In the genomic region with DNA sequence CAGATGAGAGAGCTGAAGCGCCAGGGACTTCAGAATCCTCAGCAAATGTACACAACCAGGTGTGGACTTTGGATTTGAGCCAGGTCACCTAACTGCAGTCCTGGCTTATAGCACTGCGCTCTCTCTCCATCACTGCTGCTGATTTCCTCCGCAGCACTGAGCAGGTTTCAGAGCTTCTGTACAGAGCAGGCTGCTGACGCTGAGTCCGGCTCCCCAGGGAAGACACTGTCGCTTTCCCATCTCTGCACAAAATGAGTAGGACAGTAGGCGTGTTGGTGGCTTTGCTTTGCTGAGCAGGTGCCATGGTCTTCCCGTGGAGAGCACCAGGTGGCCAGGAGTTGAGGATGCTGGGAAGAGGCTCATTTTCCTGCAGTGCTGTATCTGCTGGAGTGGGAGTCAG, we compare ENCODE assay signal across 27 mouse cellular contexts.
DNase-seq lines count a peak whose midpoint lies in the region; ATAC-seq and TF ChIP-seq lines count a peak whose summit lies in the region.
"Had no signal": no experiment of that assay in that cellular context is flagged by ENCODE, and none has a peak within 500 bp of the region (broad histone marks: within the 10 kb centered on the region; RNA-seq: fewer than 3 reads in every experiment).

No protein-coding gene starts in this region.

- TF ChIP-seq CTCF in midbrain, postnatal 0 days (IDR thresholded peaks at IDR 0.05) = no peak

- H3K9ac ChIP-seq in embryonic facial prominence, embryonic 14.5 days (ENCODE audit: low read depth, low read length) = no peak overlapping the region
- H3K9ac ChIP-seq in midbrain, postnatal 0 days (replicated peaks; ENCODE audit: low read length, poor library complexity, severe bottlenecking) = no peak overlapping the region
- no peak overlapping the region for H3K9ac ChIP-seq in midbrain, embryonic 16.5 days (ENCODE audit: low read depth, low read length)
- H3K9ac ChIP-seq in hindbrain, embryonic 15.5 days = no peak overlapping the region
- H3K9ac ChIP-seq: embryonic facial prominence, embryonic 15.5 days; forebrain, embryonic 15.5 days; heart, embryonic 12.5 days; limb, embryonic 15.5 days; liver, embryonic 15.5 days; midbrain, embryonic 12.5 days had no signal

- no peaks in the 10 kb centered on the region for H3K27me3 ChIP-seq in embryonic facial prominence, embryonic 14.5 days (replicated peaks; ENCODE audit: control insufficient read depth, insufficient read depth, low read length)
- H3K27me3 ChIP-seq in embryonic facial prominence, embryonic 10.5 days (replicated peaks; ENCODE audit: low read depth, poor library complexity, severe bottlenecking) = no peaks in the 10 kb centered on the region
- no peaks in the 10 kb centered on the region for H3K27me3 ChIP-seq in midbrain, postnatal 0 days (ENCODE audit: insufficient read depth, low read length)
- H3K27me3 ChIP-seq in midbrain, embryonic 16.5 days (ENCODE audit: control insufficient read depth, insufficient read depth, low read depth, low read length) = no peaks in the 10 kb centered on the region
- no peaks in the 10 kb centered on the region for H3K27me3 ChIP-seq in hindbrain, embryonic 15.5 days
- H3K27me3 ChIP-seq: embryonic facial prominence, embryonic 15.5 days; forebrain, embryonic 15.5 days; heart, embryonic 12.5 days; limb, embryonic 15.5 days; liver, embryonic 15.5 days; midbrain, embryonic 12.5 days had no signal

- no peaks in the 10 kb centered on the region for H3K9me3 ChIP-seq in embryonic facial prominence, embryonic 14.5 days (ENCODE audit: control insufficient read depth, low read length)
- no peaks in the 10 kb centered on the region for H3K9me3 ChIP-seq in embryonic facial prominence, embryonic 10.5 days
- no peaks in the 10 kb centered on the region for H3K9me3 ChIP-seq in midbrain, postnatal 0 days (ENCODE audit: low read length)
- no peaks in the 10 kb centered on the region for H3K9me3 ChIP-seq in midbrain, embryonic 16.5 days (replicated peaks; ENCODE audit: control insufficient read depth, low read length, poor library complexity, severe bottlenecking)
- no peaks in the 10 kb centered on the region for H3K9me3 ChIP-seq in hindbrain, embryonic 15.5 days
- H3K9me3 ChIP-seq: embryonic facial prominence, embryonic 15.5 days; forebrain, embryonic 15.5 days; heart, embryonic 12.5 days; limb, embryonic 15.5 days; liver, embryonic 15.5 days; midbrain, embryonic 12.5 days had no signal

- DNase-seq in embryonic facial prominence, embryonic 14.5 days (ENCODE audit: low spot score) = no peak
- no peak for DNase-seq in embryonic facial prominence, embryonic 10.5 days (ENCODE audit: low spot score)
- peak; percentile 29 for DNase-seq in left cerebral cortex, postnatal 4 days
- no peak for DNase-seq in left cerebral cortex, adult 11 months (ENCODE audit: low spot score)
- peak; percentile 53 for DNase-seq in midbrain, postnatal 0 days (ENCODE audit: low spot score)
- DNase-seq in adrenal gland, adult 8-10 months = no peak
- DNase-seq: adrenal gland, postnatal 25 days; cerebellum, adult 11 months; gastrocnemius, postnatal 14 days; heart, adult 11 months; heart, postnatal 10 days; kidney, adult 11 months; kidney, postnatal 4 days; layer of hippocampus, postnatal 36 days; lung, postnatal 10 days; right cerebral cortex, adult 18-20 months; spleen, adult 18-20 months had no signal

- 74% methylated on average over 8 of the region's 8 CpGs for WGBS in embryonic facial prominence, embryonic 14.5 days
- 89% methylated on average over 8 of the region's 8 CpGs for WGBS in embryonic facial prominence, embryonic 10.5 days
- 82% methylated on average over 8 of the region's 8 CpGs for WGBS in midbrain, postnatal 0 days
- WGBS in midbrain, embryonic 16.5 days = 75% methylated on average over 8 of the region's 8 CpGs
- 66% methylated on average over 8 of the region's 8 CpGs for WGBS in hindbrain, embryonic 15.5 days

- peaks cover 13% of the 10 kb centered on the region for H3K4me1 ChIP-seq in embryonic facial prominence, embryonic 14.5 days (ENCODE audit: control insufficient read depth, insufficient read depth, low read length)
- peaks cover 9% of the 10 kb centered on the region for H3K4me1 ChIP-seq in embryonic facial prominence, embryonic 10.5 days
- H3K4me1 ChIP-seq in midbrain, postnatal 0 days (ENCODE audit: insufficient read depth, low read length) = no peaks in the 10 kb centered on the region
- no peaks in the 10 kb centered on the region; the same call in 1 of the 2 replicates for H3K4me1 ChIP-seq in midbrain, embryonic 16.5 days (ENCODE audit: control insufficient read depth, insufficient read depth, low read length)
- peaks cover 29% of the 10 kb centered on the region for H3K4me1 ChIP-seq in hindbrain, embryonic 15.5 days (replicated peaks)
- H3K4me1 ChIP-seq: forebrain, embryonic 15.5 days; heart, embryonic 12.5 days had no signal

- peak; percentile 60 for ATAC-seq in embryonic facial prominence, embryonic 14.5 days (ENCODE audit: low read depth)
- no peak for ATAC-seq in midbrain, postnatal 0 days (ENCODE audit: low FRiP score)
- no peak for ATAC-seq in midbrain, embryonic 16.5 days
- peak; percentile 33; the same call in 1 of the 2 replicates for ATAC-seq in hindbrain, embryonic 15.5 days (ENCODE audit: low FRiP score, low read depth)
- ATAC-seq: CD4-positive, CD25-positive, alpha-beta regulatory T cell, adult 4 months; forebrain, embryonic 15.5 days had no signal

- no peak overlapping the region for H3K4me2 ChIP-seq in embryonic facial prominence, embryonic 14.5 days (ENCODE audit: low read depth, low read length)
- H3K4me2 ChIP-seq in midbrain, postnatal 0 days (ENCODE audit: low read depth, low read length, poor library complexity, severe bottlenecking) = no peak overlapping the region
- no peak overlapping the region for H3K4me2 ChIP-seq in midbrain, embryonic 16.5 days (ENCODE audit: low read length)
- no peak overlapping the region for H3K4me2 ChIP-seq in hindbrain, embryonic 15.5 days
- H3K4me2 ChIP-seq: embryonic facial prominence, embryonic 15.5 days; forebrain, embryonic 15.5 days; heart, embryonic 12.5 days; limb, embryonic 15.5 days; liver, embryonic 15.5 days; midbrain, embryonic 12.5 days had no signal

- H3K4me3 ChIP-seq in embryonic facial prominence, embryonic 14.5 days (ENCODE audit: low read depth, low read length) = no peak overlapping the region
- H3K4me3 ChIP-seq in embryonic facial prominence, embryonic 10.5 days = no peak overlapping the region
- H3K4me3 ChIP-seq in midbrain, postnatal 0 days (ENCODE audit: low read depth, low read length) = no peak overlapping the region
- H3K4me3 ChIP-seq in midbrain, embryonic 16.5 days (ENCODE audit: low read depth, low read length) = no peak overlapping the region
- H3K4me3 ChIP-seq in hindbrain, embryonic 15.5 days = no peak overlapping the region
- H3K4me3 ChIP-seq: embryonic facial prominence, embryonic 15.5 days; forebrain, embryonic 15.5 days; heart, embryonic 12.5 days; limb, embryonic 15.5 days; liver, embryonic 15.5 days; midbrain, embryonic 12.5 days; myocyte had no signal

- no peak overlapping the region for H3K27ac ChIP-seq in embryonic facial prominence, embryonic 14.5 days (replicated peaks; ENCODE audit: low read depth, low read length)
- H3K27ac ChIP-seq in embryonic facial prominence, embryonic 10.5 days (replicated peaks) = no peak overlapping the region
- peak overlapping the region; percentile 38; the same call in 1 of the 2 replicates for H3K27ac ChIP-seq in midbrain, postnatal 0 days (ENCODE audit: low read depth, low read length)
- H3K27ac ChIP-seq in midbrain, embryonic 16.5 days (ENCODE audit: low read length) = no peak overlapping the region
- H3K27ac ChIP-seq in hindbrain, embryonic 15.5 days (replicated peaks) = peak overlapping the region; percentile 14; the same call in 1 of the 2 replicates
- H3K27ac ChIP-seq: embryonic facial prominence, embryonic 15.5 days; forebrain, embryonic 15.5 days; limb, embryonic 15.5 days; liver, embryonic 15.5 days; midbrain, embryonic 12.5 days had no signal

- no peaks in the 10 kb centered on the region for H3K36me3 ChIP-seq in embryonic facial prominence, embryonic 14.5 days (ENCODE audit: control insufficient read depth, insufficient read depth, low read length)
- H3K36me3 ChIP-seq in embryonic facial prominence, embryonic 10.5 days (replicated peaks) = no peaks in the 10 kb centered on the region
- no peaks in the 10 kb centered on the region for H3K36me3 ChIP-seq in midbrain, postnatal 0 days (ENCODE audit: insufficient read depth, low read length)
- H3K36me3 ChIP-seq in midbrain, embryonic 16.5 days (ENCODE audit: control insufficient read depth, insufficient read depth, low read length) = no peaks in the 10 kb centered on the region
- H3K36me3 ChIP-seq in hindbrain, embryonic 15.5 days = no peaks in the 10 kb centered on the region
- H3K36me3 ChIP-seq: embryonic facial prominence, embryonic 15.5 days; forebrain, embryonic 15.5 days; heart, embryonic 12.5 days; limb, embryonic 15.5 days; liver, embryonic 15.5 days; midbrain, embryonic 12.5 days had no signal

- intact Hi-C loops in left cerebral cortex, postnatal 4 days (cut with DNase I) = no loop called here

Comparison
In these comparisons a context has a peak if more than half of its experiments do, and no peak if none do; other contexts are left out.
1. DNase-seq: peak in left cerebral cortex, postnatal 4 days (single experiment) and midbrain, postnatal 0 days (single experiment); none in embryonic facial prominence, embryonic 14.5 days (single experiment), embryonic facial prominence, embryonic 10.5 days (single experiment), left cerebral cortex, adult 11 months (single experiment) and adrenal gland, adult 8-10 months (single experiment).
2. H3K27ac ChIP-seq: peak in midbrain, postnatal 0 days (single experiment) and hindbrain, embryonic 15.5 days (single experiment); none in embryonic facial prominence, embryonic 14.5 days (single experiment), embryonic facial prominence, embryonic 10.5 days (single experiment) and midbrain, embryonic 16.5 days (single experiment).
3. ATAC-seq: peak in embryonic facial prominence, embryonic 14.5 days (single experiment) and hindbrain, embryonic 15.5 days (single experiment); none in midbrain, postnatal 0 days (single experiment) and midbrain, embryonic 16.5 days (single experiment).